Mouse (Mus musculus): ENCODE measurements around the gene Lhpp. TPM values are rescaled to one million over a fixed set of nuclear protein-coding genes. Genes with fewer than 3 reads are reported as not detected.
"Not testable (repeated sequence)": the region's sequence is repeated elsewhere in the genome, so short reads cannot be mapped to it uniquely, and the experiment has no call there.

Gene Lhpp
- polyA plus RNA-seq, 1 experiment from 2014 or later, result 19.9 TPM

DNA sequence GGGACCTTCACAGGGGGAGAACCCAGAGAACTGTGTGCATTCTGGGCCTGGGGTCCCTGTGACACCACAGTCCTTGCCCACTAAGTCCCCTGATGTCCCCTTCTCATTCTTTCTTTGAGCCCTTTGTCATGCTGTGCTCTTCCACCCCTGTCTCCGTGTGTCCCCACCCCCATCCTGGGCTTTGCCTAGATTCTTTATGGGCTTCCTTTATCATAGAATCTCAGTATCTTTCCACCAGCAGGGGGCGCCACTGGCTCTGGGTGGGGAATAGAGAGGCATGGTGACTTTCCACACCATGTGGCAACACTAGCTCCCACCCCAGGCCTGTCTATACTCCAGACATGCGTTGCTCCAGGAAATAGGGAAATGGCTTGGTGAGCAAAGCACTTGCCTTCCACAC is 46.1 kb downstream of the Lhpp start:
- Histone ChIP-seq H3K4me1 (peaks cover 45% of the 10 kb centered on the region), H3K4me3 (no peak overlapping the region), H3K9ac (no peak overlapping the region), H3K9me3 (no peaks in the 10 kb centered on the region), H3K36me3 (no peaks in the 10 kb centered on the region), H3K27me3 (no peaks in the 10 kb centered on the region), H3K27ac (no peak overlapping the region), H3K4me2 (0 out of 2 replicates have a peak overlapping the region, but pooled peaks have one; percentile 16)
- ATAC-seq (ENCODE audit: insufficient number of reproducible peaks, insufficient read depth, low FRiP score, low TSS enrichment, low read depth), result no peak
- WGBS, result 3% methylated on average over 3 of the region's 3 CpGs

DNA sequence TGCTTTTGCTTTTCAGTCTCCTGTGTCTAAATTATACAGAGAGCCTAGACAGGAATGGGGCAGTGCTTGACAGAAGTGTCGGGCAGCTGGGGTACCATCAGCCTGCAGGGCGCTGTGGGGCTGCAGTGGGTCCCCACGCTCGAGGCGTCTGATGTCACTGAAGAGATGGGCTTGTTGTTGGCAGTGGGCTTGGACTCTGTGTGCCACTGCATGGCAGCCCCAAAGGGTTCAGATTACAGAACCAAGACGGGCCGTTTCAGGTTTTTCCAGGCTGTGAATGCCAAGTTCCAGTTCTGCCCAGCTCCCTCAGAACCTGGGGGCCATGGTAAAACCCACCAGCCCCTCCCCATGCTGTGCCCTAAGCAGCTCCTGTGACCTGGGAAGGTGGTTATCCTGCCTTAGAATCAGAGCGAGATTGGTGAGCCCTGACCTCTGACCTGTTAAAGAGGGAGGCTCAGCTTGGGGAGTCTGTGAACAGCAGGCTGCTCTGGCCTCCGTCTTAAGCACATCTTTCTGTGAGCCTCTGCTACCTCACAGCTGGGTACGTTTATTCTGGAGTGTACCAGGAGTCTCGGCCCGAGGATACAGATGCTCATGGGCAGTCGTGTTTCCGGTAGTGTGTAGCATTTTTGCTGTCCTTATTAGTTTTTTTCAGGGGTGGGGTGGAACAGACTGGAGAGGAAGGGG is 47.1 kb downstream of the Lhpp start:
- Histone ChIP-seq H3K9me3 (no peaks in the 10 kb centered on the region), H3K9ac (peak overlapping the region; percentile 32), H3K4me2 (peak overlapping the region; percentile 37), H3K27me3 (no peaks in the 10 kb centered on the region), H3K36me3 (no peaks in the 10 kb centered on the region), H3K27ac (peak overlapping the region; percentile 69), H3K4me1 (peaks cover 45% of the 10 kb centered on the region), H3K4me3 (no peak overlapping the region)
- WGBS, result 26% methylated on average over 14 of the region's 14 CpGs
- ATAC-seq (ENCODE audit: insufficient number of reproducible peaks, insufficient read depth, low FRiP score, low TSS enrichment, low read depth), result no peak

DNA sequence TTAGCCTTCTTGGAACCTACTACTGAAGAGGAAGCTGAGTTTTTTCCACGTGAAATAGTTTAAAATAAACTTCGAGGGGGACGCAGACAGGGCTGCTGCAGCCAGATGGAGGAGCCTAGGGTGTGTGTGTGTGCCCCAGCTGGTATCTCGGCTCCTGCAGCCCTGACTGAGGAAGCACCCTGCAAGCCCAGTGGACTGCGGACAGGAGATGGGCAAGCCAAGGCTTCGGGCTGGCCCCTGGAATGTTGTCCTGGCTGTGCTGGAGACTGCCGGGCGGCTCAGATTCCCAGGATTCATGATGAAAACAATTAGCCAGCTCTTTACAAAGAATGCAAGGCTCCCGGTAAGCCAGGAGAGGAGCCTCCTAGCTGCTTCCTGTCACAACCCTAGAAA is 47.6 kb downstream of the Lhpp start:
- whole genome bisulfite sequencing, result 2% methylated on average over 9 of the region's 9 CpGs
- Histone ChIP-seq H3K36me3 (no peaks in the 10 kb centered on the region), H3K9ac (peak overlapping the region; percentile 32), H3K9me3 (no peaks in the 10 kb centered on the region), H3K27me3 (no peaks in the 10 kb centered on the region), H3K4me2 (peak overlapping the region; percentile 37), H3K27ac (peak overlapping the region; percentile 69), H3K4me1 (peaks cover 45% of the 10 kb centered on the region), H3K4me3 (no peak overlapping the region)
- ATAC-seq (ENCODE audit: insufficient number of reproducible peaks, insufficient read depth, low FRiP score, low TSS enrichment, low read depth), result no peak

DNA sequence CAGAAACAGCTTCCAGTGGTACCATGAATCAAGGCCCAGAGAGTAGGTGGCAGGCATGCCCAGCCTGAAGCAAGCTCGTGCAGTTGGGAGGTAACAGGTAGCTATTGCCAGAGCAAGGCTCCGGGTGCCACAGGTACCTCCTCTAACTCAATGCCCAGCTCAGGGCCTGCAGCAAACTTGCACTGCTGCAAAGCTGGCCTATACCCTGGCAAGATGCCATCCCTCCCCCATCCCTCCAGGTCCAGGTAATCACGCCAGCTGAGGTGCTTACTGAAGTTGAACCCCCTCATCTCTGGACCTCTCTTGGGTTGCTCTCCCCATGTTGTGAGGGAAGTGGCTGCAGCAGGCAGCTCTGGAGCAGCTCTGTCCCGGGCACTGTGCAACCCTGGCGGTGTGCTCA is 48.2 kb downstream of the Lhpp start:
- Histone ChIP-seq H3K27me3 (no peaks in the 10 kb centered on the region), H3K4me2 (peak overlapping the region; percentile 37; the same call in 1 of the 2 replicates), H3K36me3 (no peaks in the 10 kb centered on the region), H3K9ac (no peak overlapping the region), H3K4me3 (no peak overlapping the region), H3K4me1 (peaks cover 45% of the 10 kb centered on the region), H3K27ac (peak overlapping the region; percentile 69; the same call in 1 of the 2 replicates), H3K9me3 (no peaks in the 10 kb centered on the region)
- WGBS, result 75% methylated on average over 5 of the region's 5 CpGs
- ATAC-seq (ENCODE audit: insufficient number of reproducible peaks, insufficient read depth, low FRiP score, low TSS enrichment, low read depth), result no peak

DNA sequence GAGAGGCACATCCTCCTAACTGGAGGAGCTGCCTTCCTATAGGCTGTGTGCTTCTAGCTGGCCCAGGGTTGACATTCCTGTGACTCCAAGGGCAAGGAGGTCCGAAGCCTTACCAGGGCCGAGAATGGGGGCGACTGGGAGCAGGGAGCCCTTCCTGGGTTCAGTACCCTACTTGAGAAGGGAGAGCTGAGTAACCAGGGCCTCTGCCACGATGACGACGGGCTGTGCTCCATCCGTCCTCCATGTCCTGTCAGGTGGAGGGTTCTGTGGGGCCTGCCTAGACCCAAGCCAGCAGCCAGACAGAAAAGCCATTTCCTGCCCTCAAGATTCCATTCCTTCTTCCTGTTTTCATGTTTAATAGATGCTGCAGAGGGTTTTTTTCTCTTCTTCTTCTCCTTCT is 49.2 kb downstream of the Lhpp start:
- Histone ChIP-seq H3K27ac (no peak overlapping the region), H3K4me3 (no peak overlapping the region), H3K9me3 (no peaks in the 10 kb centered on the region), H3K36me3 (no peaks in the 10 kb centered on the region), H3K4me2 (no peak overlapping the region), H3K4me1 (peaks cover 45% of the 10 kb centered on the region), H3K27me3 (no peaks in the 10 kb centered on the region), H3K9ac (no peak overlapping the region)
- WGBS, result 66% methylated on average over 7 of the region's 7 CpGs
- no peak for ATAC-seq (ENCODE audit: insufficient number of reproducible peaks, insufficient read depth, low FRiP score, low TSS enrichment, low read depth)

DNA sequence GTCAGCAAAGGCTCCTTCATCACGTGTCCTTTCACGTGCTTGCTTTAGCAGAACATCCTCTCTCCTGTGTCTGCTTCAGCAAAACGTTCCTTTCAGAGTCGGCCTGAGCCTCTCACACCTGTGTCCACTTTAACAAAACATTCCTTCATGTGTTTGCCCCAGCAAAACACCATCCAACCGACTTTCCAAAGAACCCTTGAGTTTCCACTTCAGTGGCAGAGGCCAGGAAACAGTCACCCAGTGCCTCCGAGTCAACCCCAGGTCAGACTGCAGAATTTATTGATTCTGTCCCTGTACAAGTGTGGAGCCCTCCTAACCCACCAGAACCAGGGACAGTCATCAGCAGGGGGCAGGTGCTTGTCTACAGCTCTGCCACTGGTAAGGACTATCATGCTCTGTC is 52.4 kb downstream of the Lhpp start:
- H3K9me3 ChIP-seq; H3K36me3 ChIP-seq; H3K4me2 ChIP-seq; H3K4me3 ChIP-seq; H3K27me3 ChIP-seq; ATAC-seq (ENCODE audit: insufficient number of reproducible peaks, insufficient read depth, low FRiP score, low TSS enrichment, low read depth); H3K27ac ChIP-seq; H3K9ac ChIP-seq: not testable (repeated sequence)
- peaks cover 32% of the 10 kb centered on the region for H3K4me1 ChIP-seq
- 60% methylated on average over 6 of the region's 6 CpGs for WGBS

DNA sequence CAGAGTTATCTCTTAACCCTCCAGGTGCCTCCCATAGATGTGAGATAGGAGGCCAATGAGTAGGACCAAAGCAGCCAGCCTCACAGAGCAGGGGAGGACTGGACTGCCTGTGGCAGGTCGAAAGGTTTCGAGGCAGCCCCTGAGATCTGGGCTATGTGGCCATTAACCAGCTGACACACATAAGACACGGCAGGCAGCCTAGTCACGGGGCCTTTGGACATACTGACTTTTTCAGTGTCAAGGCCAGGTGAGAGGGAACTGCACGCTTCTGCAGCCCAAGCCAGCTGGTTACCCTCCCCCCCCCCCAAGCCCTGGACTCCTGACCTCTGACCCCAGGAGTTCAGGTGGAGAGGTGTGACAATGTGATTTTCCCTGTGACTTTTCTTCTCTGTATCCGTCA is 54.4 kb downstream of the Lhpp start:
- no peak overlapping the region for H3K9ac ChIP-seq
- H3K36me3 ChIP-seq, result no peaks in the 10 kb centered on the region
- H3K4me1 ChIP-seq, result peaks cover 13% of the 10 kb centered on the region
- no peak overlapping the region for H3K27ac ChIP-seq
- WGBS, result 67% methylated on average over 6 of the region's 6 CpGs
- no peak for ATAC-seq (ENCODE audit: insufficient number of reproducible peaks, insufficient read depth, low FRiP score, low TSS enrichment, low read depth)
- H3K4me2 ChIP-seq, result no peak overlapping the region
- no peak overlapping the region for H3K4me3 ChIP-seq
- no peaks in the 10 kb centered on the region for H3K27me3 ChIP-seq
- H3K9me3 ChIP-seq, result no peaks in the 10 kb centered on the region

DNA sequence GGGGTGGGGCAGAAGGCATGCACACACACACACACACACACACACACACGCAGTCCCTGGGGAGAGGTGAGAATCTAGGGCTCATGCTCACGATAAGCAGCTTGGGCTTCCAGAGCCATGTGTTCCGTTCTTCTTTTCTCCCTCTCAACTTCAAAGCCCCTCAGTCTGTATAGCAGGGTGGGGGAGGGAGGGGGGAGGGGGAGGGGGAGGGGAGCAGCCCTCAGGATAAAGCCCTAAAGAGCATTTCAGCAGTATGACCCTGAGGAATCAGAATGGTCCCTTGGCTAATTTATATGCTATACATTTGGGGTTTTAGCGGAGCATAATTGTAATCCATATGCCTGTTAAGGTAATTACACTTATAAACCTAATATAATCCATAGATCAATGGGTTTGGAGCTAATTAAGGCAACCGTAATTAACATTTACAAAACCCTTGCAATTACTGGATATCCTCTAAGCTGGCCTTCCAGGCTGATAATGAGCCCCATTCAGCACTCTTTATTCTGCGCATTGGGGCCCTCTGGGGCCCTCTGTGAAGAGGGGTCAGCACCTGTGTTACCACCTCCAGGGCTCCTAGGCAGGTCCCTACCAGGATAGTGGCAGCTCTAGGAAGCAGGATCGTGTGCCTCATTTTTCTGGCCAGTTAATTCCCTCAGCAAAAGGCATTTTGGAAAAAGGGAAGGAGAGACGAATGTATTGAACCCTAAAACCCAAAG is 55.4 kb downstream of the Lhpp start:
- no peaks in the 10 kb centered on the region for H3K36me3 ChIP-seq
- H3K9me3 ChIP-seq, result no peaks in the 10 kb centered on the region
- ATAC-seq (ENCODE audit: insufficient number of reproducible peaks, insufficient read depth, low FRiP score, low TSS enrichment, low read depth), result no peak
- no peak overlapping the region for H3K4me3 ChIP-seq
- WGBS, result 24% methylated on average over 8 of the region's 8 CpGs
- no peaks in the 10 kb centered on the region for H3K27me3 ChIP-seq
- peaks cover 8% of the 10 kb centered on the region for H3K4me1 ChIP-seq
- H3K4me2 ChIP-seq, result no peak overlapping the region
- H3K9ac ChIP-seq, result no peak overlapping the region
- no peak overlapping the region for H3K27ac ChIP-seq

DNA sequence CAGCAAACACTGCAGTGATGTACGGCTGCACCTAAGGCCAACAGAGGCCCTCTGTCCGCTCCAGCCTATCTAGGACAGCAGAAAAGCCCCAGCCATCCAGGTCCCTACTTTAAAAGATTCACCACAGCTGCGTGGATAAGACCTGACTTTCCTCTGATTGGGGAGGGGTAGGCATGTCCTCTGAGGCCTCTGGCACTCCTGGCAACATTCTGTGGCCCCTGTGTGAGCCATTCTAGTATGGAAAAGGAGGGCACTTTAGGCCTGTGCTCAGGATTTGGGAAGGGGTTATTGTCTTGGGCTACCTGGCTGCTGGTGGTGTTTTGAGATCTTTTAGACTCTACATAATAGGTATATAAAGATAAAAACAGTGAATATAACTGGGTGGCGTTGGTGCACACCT is 56.1 kb downstream of the Lhpp start:
- Histone ChIP-seq H3K4me3 (no peak overlapping the region), H3K27me3 (no peaks in the 10 kb centered on the region), H3K36me3 (no peaks in the 10 kb centered on the region), H3K27ac (no peak overlapping the region), H3K9ac (no peak overlapping the region), H3K4me1 (0 out of 2 replicates have a peak, but pooled peaks cover 7% of the 10 kb centered on the region), H3K9me3 (no peaks in the 10 kb centered on the region), H3K4me2 (no peak overlapping the region)
- no peak for ATAC-seq (ENCODE audit: insufficient number of reproducible peaks, insufficient read depth, low FRiP score, low TSS enrichment, low read depth)
- 72% methylated on average over 4 of the region's 4 CpGs for WGBS

DNA sequence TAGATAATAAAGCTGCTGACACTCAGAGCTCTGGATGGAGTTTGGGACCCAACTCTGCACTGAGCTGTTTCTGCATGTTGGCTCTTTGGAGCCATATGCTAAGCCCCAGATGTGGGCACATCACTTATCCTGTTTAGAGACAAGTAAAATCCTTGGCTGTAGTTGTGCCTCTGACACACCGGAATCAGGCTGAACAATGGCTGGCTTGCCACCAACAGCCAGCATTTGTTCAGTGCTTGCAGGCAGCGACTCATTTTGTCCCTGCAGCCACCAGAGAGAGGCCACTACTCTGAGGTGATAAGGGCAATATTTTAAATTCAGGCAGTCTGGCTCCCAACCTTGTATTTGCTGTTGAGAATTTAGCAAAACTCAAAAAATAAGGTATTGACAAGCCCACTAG is 58.2 kb downstream of the Lhpp start:
- no peaks in the 10 kb centered on the region for H3K27me3 ChIP-seq
- 80% methylated on average over 2 of the region's 2 CpGs for WGBS
- 0 out of 2 replicates have a peak, but pooled peaks cover 7% of the 10 kb centered on the region for H3K4me1 ChIP-seq
- no peak overlapping the region for H3K4me3 ChIP-seq
- no peak for ATAC-seq (ENCODE audit: insufficient number of reproducible peaks, insufficient read depth, low FRiP score, low TSS enrichment, low read depth)
- H3K9ac ChIP-seq, result no peak overlapping the region
- no peak overlapping the region for H3K27ac ChIP-seq
- H3K4me2 ChIP-seq, result no peak overlapping the region
- H3K36me3 ChIP-seq, result no peaks in the 10 kb centered on the region
- no peaks in the 10 kb centered on the region for H3K9me3 ChIP-seq

DNA sequence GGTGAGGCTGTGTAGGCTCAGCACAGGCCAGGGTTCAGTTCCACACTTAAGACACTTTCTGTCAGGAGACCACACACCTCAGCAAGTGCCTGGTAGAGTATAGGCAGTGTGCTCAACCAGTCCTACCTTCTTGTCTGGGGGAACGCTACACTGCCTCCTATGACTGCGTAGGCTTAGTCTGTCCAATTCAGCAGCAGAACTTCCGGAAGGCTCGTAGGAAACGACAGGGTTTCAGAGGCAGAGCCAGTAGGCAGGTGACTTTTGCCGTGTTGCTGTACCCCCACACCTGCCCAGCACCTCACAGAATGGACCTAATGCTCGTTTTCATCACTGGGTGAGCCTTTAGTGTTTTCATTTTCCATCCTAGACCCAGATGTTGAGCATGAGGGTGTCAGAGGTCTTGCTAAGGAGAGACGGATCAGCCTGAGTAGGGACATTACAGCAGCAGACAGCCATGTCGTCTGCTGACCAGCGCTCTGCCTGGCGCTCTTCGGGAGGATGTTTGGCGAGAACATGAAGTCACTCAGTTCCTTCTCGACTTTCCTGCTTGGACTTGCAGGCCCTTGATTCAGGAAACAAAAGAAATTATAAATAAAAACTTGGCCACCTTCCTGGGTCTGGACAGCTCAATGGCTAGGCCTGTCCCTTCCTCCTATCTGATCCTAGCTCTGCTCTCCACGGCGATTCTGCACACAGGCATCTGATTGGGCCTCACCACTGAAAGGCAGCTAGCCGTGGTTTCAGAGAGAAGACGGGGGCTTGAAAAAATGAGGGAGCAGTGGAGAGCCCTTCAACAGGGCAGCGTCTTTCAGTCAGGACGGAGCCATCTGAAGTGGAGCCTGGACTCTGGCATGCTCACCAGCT is 59.8 kb downstream of the Lhpp start:
- Histone ChIP-seq H3K4me2 (no peak overlapping the region), H3K27me3 (no peaks in the 10 kb centered on the region), H3K9me3 (no peaks in the 10 kb centered on the region), H3K27ac (no peak overlapping the region), H3K9ac (0 out of 2 replicates have a peak overlapping the region, but pooled peaks have one; percentile 1), H3K36me3 (no peaks in the 10 kb centered on the region), H3K4me1 (0 out of 2 replicates have a peak, but pooled peaks cover 11% of the 10 kb centered on the region), H3K4me3 (no peak overlapping the region)
- WGBS, result 87% methylated on average over 20 of the region's 20 CpGs
- no peak for ATAC-seq (ENCODE audit: insufficient number of reproducible peaks, insufficient read depth, low FRiP score, low TSS enrichment, low read depth)

Measured in embryonic facial prominence, embryonic 13.5 days (tissue).